Mouse (Mus musculus) 416B (cell line): ENCODE results near the gene Wipf2.

Experiments
- DNase-seq: peaks from one replicate; pipeline ENCODE4 v3.0.0; 2011; ENCODE audit warnings: low read depth

Wipf2 gene

GRCm38 (mm10) chr11:98854116-98854515, 9.3 kb upstream of the Wipf2 start:
- DNase-seq = no peak

DNA sequence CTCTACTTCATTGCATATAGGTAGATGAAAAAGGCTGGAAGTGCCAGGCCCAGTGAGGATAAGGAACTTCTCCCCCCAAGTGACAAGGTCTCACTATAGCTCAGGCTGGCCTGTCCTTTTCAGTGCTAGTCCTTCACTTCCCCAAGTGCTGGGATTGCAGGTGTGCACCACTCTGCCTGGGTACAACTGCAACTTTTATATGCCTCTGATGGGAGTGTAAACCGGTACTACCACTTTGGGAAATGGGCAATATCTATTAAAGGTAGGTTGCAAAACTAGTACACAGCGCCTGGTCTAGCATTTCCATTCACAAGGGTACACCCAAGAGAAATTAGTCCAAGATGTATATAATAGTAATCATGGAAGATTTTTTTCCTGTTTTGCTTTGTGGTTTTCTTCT, 8.8 kb upstream of the Wipf2 start:
- no peak for DNase-seq

GRCm38 (mm10) chr11:98858759-98859731, 4.4 kb upstream of the Wipf2 start:
- DNase-seq = peak; percentile 88

DNA sequence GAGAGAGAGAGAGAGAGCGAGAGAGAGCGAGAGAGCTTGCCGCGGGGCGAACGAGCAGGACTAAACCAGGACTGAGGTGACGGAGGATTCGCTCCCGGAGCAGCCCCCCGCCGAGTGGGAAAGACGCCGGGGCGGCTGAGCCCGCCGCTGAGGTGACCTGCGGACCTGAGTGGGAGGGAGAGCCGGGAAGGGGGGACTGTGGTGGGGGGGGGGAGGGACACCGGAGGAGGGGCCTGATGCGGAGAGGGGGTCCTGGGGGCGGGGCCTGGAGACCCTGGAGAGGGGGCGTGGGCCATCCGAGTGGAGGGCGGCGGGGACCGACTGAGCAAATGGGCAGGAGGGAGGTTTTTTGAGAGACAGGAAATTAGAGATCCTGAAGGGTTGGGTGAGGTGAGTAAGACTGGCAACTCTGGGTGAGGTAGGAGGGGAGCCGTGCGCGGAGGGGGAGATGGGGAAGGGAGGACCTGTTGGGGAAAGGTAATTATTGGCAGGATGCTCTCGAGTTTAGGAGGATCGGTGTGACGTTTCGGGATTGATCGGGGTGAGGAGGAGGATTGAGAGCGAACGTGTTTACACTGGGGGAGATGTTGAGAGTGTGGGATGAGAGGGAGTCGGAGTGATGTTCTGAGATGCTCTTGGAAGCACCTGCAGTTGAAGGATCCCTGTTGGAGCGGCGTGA, 452 bp downstream of the Wipf2 start:
- DNase-seq = no peak

GRCm38 (mm10) chr11:98867293-98867692, 3.9 kb downstream of the Wipf2 start:
- no peak for DNase-seq

GRCm38 (mm10) chr11:98869906-98870305, 6.5 kb downstream of the Wipf2 start:
- DNase-seq = peak; percentile 28

DNA sequence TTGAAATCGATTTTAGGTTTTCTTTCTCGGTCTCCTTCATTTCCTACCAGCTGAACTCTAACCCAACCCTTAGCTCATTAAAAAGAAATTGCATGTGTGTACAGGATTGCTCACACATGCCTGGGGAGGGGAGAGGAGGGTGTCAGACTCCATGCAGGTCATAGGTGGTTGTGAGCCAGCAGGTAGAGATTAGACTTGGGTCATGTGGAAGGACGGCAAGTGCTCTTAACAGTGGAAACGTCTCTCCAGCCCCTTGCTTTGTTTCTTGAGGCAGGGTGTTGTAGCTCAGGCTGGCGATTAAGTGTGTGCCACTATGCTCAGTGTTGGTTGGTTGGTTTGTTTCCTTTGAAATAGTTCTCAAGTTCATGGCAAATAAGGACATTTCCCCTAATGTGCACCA, 7.4 kb downstream of the Wipf2 start:
- DNase-seq = no peak

- DNase-seq = no peak
Measured at GRCm38 (mm10) chr11:98871416-98871815, 8.0 kb downstream of the Wipf2 start.

- no peak for DNase-seq
Measured at GRCm38 (mm10) chr11:98872040-98872439, 8.6 kb downstream of the Wipf2 start.

- DNase-seq = peak; percentile 62
Measured at GRCm38 (mm10) chr11:98873900-98874299, 10.5 kb downstream of the Wipf2 start.

GRCm38 (mm10) chr11:98877001-98877400, 13.6 kb downstream of the Wipf2 start:
- DNase-seq = no peak

- DNase-seq = no peak
Measured at GRCm38 (mm10) chr11:98887703-98888102, 24.3 kb downstream of the Wipf2 start.

GRCm38 (mm10) chr11:98889077-98889476, 25.6 kb downstream of the Wipf2 start:
- peak; percentile 32 for DNase-seq

- no peak for DNase-seq
Measured at GRCm38 (mm10) chr11:98889977-98890376, 26.5 kb downstream of the Wipf2 start.

DNA sequence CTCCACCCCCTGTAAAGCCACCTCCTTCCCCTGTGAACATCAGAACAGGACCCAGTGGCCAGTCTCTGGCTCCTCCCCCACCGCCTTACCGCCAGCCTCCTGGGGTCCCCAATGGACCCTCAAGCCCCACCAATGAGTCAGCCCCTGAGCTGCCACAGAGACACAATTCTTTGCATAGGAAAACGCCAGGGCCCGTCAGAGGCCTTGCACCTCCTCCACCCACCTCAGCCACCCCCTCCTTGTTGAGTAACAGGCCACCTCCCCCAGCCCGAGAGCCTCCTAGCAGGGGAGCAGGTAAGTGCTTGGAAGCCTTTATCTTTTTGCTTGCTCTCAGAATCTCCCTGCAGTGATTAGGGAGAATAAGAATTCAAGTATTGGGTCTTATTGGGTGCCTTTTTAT, 29.0 kb downstream of the Wipf2 start:
- no peak for DNase-seq

DNA sequence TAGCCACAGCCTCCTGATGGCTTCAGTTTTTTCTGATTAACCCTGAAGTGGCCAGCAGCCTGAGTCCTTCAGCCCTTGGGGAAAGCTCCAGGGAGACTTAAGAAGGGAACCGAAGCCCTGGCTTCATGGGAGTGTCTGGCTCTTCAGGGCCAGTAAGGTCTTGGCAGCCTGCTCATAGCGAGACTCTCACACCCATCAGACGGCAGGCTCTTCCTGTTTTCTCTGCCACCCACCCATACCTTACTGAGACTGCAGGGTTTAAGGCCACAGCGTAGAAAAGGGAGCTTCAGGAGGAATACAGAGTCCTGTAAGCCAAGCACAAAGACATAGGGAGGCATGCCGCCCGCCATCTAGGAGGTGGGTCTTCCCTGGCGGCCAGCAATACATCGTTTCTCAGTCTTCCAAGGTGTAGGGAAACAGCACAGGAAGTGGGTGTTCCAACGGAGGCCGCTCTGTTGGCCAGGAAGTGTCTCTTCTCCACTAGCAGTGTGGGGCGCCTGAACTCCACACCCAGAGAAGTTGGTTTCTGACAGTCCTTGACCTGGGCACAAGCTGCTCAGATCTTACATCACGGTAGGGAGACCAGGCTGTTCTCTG, 37.2 kb downstream of the Wipf2 start:
- no peak for DNase-seq

DNA sequence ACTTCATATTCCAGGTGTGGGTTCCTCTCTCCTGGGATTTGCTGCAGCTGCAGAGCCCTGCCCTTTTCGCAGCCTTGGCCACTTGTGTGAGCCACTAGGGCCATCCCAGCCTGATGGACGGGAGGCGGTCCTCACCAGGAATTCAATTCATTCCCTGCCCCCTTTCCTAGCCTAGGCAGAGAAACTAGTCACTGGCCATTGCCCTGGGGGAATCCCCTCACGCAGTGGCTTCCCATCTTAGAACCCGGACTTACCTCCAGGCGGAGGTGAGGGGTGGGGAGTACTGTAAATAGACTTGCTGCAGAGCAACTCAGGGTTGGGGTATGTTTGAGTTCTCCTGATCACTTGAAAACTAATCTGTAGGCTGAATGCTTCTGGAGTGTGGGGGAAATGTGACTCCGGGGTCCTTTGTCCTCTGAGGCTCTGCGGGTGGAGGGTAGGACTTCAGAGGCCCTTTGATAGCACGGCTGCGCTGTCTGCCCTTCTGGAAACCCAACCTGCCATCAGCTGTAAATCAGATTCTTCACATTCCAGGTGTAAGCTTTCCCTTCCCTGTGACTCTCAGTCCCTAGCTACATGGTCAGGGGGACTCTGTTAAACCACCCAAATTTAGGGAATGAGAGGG, 39.3 kb downstream of the Wipf2 start:
- no peak for DNase-seq

- DNase-seq = no peak
Measured at GRCm38 (mm10) chr11:98904577-98904976, 41.1 kb downstream of the Wipf2 start.

DNA sequence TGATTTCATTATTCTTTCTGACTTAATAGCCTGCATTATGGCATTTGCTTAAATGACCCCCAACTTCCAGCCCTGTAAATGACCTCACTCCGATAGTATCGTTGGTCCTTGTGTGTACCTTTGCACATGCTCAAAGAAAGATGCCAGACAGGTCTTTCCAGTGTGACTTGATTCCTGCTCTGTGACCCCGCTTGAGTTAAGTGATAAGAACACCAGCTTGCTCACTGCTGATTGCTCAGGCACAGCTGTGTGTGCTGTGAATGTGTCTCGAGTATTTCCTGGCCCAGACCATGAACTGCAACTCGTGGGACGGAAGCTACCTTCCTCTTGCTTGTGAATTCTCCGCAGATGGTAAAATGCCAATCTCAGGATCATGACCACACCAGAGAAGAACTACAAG, 41.6 kb downstream of the Wipf2 start:
- no peak for DNase-seq

GRCm38 (mm10) chr11:98905583-98905982, 42.1 kb downstream of the Wipf2 start:
- DNase-seq = no peak

DNA sequence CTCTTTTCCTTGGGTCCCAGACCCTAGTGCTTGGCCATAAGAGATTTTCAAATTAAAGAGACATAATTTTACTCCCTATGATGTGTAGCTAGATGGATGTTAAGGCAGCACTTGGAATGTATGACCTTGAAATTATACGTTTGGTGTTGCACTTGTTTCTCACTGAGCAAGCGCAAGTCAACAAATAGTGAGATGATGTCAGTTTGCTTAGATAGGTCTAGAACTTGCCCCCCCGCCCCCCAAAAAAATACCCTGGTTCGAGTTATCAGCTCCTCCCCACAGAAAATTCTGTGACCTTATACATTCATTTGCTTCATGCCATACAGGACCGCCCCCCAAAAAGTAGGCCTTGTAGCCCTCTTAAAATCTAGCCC, 43.6 kb downstream of the Wipf2 start:
- no peak for DNase-seq

GRCm38 (mm10) chr11:98907437-98908173, 44.2 kb downstream of the Wipf2 start, which contains the start of gene Cdc6:
Cdc6 (plus strand) TSS chr11:98907801.
- DNase-seq = peak; percentile 99
